ENCODE assay signal across 8 mouse cellular contexts in genomic region chr8:125532177-125532576, GRCm38 (mm10). TPM values are rescaled to one million over a fixed set of nuclear protein-coding genes. Genes with fewer than 3 reads are reported as not detected.
DNase-seq lines count a peak whose midpoint lies in the region; ATAC-seq and TF ChIP-seq lines count a peak whose summit lies in the region.
"Had no signal": no experiment of that assay in that cellular context is flagged by ENCODE, and none has a peak within 500 bp of the region (broad histone marks: within the 10 kb centered on the region; RNA-seq: fewer than 3 reads in every experiment).

No protein-coding gene starts in this region.

- no peak for DNase-seq in kidney, adult 9 months
- no peak for DNase-seq in Patski (ENCODE audit: low read depth, low spot score)
- no peak for DNase-seq in testis, postnatal 14 days (ENCODE audit: low spot score)
- no peak for DNase-seq in right cerebral cortex, postnatal 14 days
- DNase-seq: right cerebral cortex, postnatal 25 days had no signal

- no peaks in the 10 kb centered on the region for H3K27me3 ChIP-seq in kidney, embryonic 15.5 days
- H3K27me3 ChIP-seq in Patski: no peaks in the 10 kb centered on the region
- no peaks in the 10 kb centered on the region for H3K27me3 ChIP-seq in intestine, postnatal 0 days (replicated peaks; ENCODE audit: control insufficient read depth, insufficient read depth, low read length)

- 34% methylated on average over 7 of the region's 7 CpGs for WGBS in kidney, embryonic 15.5 days
- WGBS in intestine, postnatal 0 days: 41% methylated on average over 7 of the region's 7 CpGs

- no peak for TF ChIP-seq CTCF in Patski (IDR thresholded peaks at IDR 0.05)
- no peak for TF ChIP-seq CTCF in intestine, postnatal 0 days (IDR thresholded peaks at IDR 0.05; ENCODE audit: low read depth)

- in situ Hi-C loops in Patski (cut with MboI; ENCODE audit: low pct_unique_long_range_greater_than_20kb): no loop called here

- no peak overlapping the region for H3K4me3 ChIP-seq in kidney, embryonic 15.5 days (replicated peaks)
- no peak overlapping the region for H3K4me3 ChIP-seq in intestine, postnatal 0 days (ENCODE audit: low read depth, low read length)

- peaks cover 65% of the 10 kb centered on the region for H3K4me1 ChIP-seq in kidney, embryonic 15.5 days
- H3K4me1 ChIP-seq in intestine, postnatal 0 days (replicated peaks; ENCODE audit: control insufficient read depth, insufficient read depth, low read length): peaks cover 12% of the 10 kb centered on the region; the same call in 1 of the 2 replicates

- 0 out of 2 replicates have a peak, but pooled peaks have one; percentile 4 for ATAC-seq in kidney, embryonic 15.5 days (replicated peaks; ENCODE audit: low FRiP score)
- ATAC-seq in CD4-positive, CD25-positive, alpha-beta regulatory T cell, adult 4 months: peak; percentile 36
- ATAC-seq in Patski: peak; percentile 11
- ATAC-seq in intestine, postnatal 0 days: no peak

- H3K27ac ChIP-seq in kidney, embryonic 15.5 days: peak overlapping the region; percentile 29; the same call in 1 of the 2 replicates
- peak overlapping the region; percentile 1; the same call in 1 of the 2 replicates for H3K27ac ChIP-seq in intestine, postnatal 0 days (ENCODE audit: low read depth, low read length)

- peaks cover 9% of the 10 kb centered on the region for H3K36me3 ChIP-seq in kidney, embryonic 15.5 days
- peaks cover 7% of the 10 kb centered on the region; the same call in 1 of the 2 replicates for H3K36me3 ChIP-seq in intestine, postnatal 0 days (ENCODE audit: control insufficient read depth, insufficient read depth)

- no peak overlapping the region for H3K4me2 ChIP-seq in kidney, embryonic 15.5 days
- no peak overlapping the region for H3K4me2 ChIP-seq in intestine, postnatal 0 days (replicated peaks; ENCODE audit: low read depth)

- no peak overlapping the region for H3K9ac ChIP-seq in kidney, embryonic 15.5 days
- H3K9ac ChIP-seq in intestine, postnatal 0 days (ENCODE audit: low read depth, low read length): no peak overlapping the region

- POLR2A ChIA-PET in Patski (lab: Charles Lee): no interaction called here

- no peaks in the 10 kb centered on the region for H3K9me3 ChIP-seq in kidney, embryonic 15.5 days (replicated peaks)
- no peaks in the 10 kb centered on the region for H3K9me3 ChIP-seq in intestine, postnatal 0 days (ENCODE audit: control insufficient read depth)

- CTCF ChIA-PET in Patski (lab: Charles Lee): interaction anchor here (1.0 kb wide), 1 partner anchor 22 kb away, joined by 4 read pairs; no protein-coding TSS in a partner anchor

RNA-seq across cellular contexts. Expression of gene Sipa1l2, which starts 37.4 kb away (rescaled TPM):
- polyA plus RNA-seq in kidney, embryonic 15.5 days (2015; fragmentation: Nextera tagmentation; extraction: Ambion mirVana): 16.9 and 17.4 TPM in 2 replicates
- 1 to 10 TPM; 2.8 to 3.0 TPM for polyA plus RNA-seq in CD4-positive, CD25-positive, alpha-beta regulatory T cell, adult 4 months (2017; shearing (Covaris generic))
- 20.4 TPM for polyA plus RNA-seq in Patski (2021)
- 4.5 and 5.3 TPM in 2 replicates for polyA plus RNA-seq in intestine, postnatal 0 days (2015; fragmentation: Nextera tagmentation; extraction: Ambion mirVana)
